Mouse (Mus musculus): ENCODE data around the gene Ttbk2.

- TF ChIP-seq POLR2A (IDR thresholded peaks at IDR 0.05; ENCODE audit: insufficient read depth, low read depth, low read length) (no peak), CTCF (IDR thresholded peaks at IDR 0.05; ENCODE audit: insufficient read depth, low read depth, low read length) (no peak)
Observed at GRCm38 (mm10) chr2:120731877-120732530, 118.4 kb downstream of the Ttbk2 start.
